Mouse (Mus musculus) testis, postnatal 14 days (tissue): Measurements from ENCODE around the gene Habp2.
A peak's percentile ranks its signal among the peaks of the same experiment; 100 is the strongest.

ENCODE experiments used
- DNase-seq: peaks from one replicate; pipeline ENCODE4 v3.0.0; 2021; ENCODE audit warnings: low spot score

Habp2 gene

DNA sequence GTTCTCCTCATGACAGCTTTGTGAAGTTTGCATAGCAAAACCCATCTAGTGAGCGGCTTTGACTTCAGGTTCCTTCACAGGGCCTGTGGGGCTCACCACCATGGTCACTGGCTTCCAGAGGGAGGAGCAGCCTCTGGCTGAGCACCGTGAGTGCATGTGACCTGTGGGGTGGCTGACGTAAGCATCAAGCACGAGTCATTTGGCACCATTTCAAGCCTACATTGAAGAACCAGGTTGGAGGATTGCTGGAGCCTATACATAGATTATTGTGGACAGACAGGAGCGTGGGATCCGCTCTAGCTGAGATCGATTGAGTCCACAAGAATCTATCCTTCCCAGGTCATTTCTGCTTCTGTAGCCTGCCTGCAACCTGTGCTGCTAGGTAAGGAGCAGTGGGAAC lies at the start of gene Habp2:
Gene Habp2 (plus strand): TSS at position 272 of the 400 bp plus-strand sequence.
- DNase-seq: no peak

DNA sequence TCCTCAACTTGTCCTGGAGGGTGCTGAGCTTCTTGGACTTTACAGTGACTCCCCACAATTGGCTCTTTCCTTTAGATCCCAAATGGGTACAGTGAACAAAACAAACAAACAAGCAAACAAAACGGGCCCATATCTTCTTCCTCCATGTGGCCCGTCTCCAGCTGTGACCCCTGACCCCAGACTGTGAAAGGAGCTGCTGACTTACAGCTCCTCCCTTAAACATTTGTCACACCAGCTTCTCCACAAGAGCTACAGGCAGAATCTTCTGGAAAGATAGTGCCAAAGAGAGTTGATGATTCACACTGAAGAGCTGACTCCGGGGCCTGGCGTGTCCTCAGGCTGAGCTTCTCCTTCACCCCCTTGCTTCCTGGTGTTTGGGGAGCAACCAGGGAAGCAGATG lies 48.4 kb upstream of the Habp2 start:
- DNase-seq: no peak

DNA sequence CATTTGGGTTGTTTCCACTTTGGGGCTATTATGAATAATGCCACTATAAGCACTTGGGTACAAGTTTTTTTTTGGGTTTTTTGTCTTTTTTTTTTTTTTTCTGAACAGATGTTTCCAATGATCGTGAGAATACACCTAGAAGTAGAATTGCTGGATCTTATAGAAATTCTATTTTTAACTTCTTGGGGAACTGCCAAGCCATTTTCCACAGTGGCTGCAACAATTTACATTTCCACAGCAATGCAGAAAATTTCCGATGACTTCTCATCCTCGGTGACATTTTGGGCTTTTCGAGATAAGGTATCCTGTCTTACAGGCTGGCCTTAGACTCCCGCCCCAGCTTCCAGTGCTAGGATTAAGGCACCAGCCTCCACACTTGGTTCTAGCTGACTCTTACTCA lies 41.7 kb upstream of the Habp2 start:
- no peak for DNase-seq

DNA sequence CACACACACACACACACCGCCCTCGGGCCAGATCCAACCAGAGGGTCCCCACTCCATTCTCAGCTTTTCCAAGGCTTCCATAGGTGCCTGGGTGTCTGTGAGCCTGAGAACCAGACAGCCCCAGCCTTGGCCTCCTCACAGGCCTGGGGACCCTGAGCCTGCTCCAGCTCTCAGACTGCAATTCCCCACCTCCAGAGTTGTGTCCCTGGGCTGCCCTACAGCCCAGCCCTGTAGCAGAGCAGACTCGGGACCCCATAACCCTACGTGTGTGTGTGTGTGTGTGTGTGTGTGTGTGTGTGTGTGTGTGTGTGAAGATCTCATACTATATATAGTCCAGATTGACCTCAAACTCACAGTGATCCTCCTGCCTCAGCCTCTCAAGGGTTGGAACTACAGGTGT lies 34.1 kb upstream of the Habp2 start:
- DNase-seq: no peak

DNA sequence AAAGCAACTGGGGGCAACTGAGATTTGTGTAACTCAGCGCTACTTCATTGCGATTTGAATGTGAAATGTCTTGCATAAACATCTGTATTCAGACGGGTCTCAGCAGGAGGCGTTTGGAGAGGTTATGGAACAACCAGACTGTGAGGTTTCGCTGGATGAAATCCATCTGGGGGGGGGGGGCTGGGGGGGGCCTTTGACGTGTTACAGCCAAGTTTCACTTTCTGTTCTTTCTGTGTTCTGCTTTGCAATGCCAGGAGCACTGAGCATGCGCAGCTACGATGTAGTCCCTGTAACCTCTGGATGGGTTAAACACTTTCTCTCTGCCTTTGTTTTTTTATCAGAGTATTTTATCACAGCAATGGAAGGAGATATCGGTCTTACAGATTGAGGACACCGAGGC lies 33.7 kb upstream of the Habp2 start:
- no peak for DNase-seq

DNA sequence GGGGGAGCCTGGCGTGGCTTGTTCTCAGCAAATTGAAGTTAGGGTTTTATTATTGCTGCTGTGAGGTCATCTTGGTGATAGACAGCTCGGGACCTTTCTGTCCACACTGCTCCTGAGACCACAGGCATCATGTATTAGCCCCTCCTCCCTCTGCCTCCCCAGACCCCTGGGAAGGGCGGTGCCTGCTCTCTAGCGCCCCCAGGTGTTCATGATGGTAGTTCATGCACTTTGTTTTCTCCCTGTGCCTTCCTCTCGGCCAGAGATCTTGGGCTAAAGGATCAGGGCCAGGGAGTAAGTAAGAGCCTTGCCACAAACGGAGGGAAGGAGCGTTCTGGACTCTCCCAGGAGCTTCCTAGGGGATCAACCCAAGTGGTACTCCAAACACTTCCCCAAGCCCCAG lies 32.2 kb upstream of the Habp2 start:
- peak; percentile 23 for DNase-seq

DNA sequence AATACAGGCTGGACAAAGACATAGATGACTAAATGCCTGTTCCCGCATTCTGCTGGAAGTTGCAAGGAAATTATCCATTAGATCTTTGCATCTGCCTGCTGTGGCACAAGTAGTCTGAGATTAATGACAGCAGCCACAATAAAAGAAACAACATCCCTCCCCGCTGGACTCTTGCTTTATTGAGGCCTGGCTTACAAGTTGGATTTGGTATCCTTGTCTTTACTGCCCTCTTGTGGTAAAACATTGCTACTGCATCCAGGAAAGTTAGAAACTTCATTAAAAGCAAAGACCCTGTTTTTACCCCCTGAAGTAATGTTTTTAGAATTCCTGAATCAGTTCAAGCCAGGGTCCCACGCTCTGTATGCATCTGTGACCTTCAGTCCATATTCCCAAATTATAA lies 31.4 kb upstream of the Habp2 start:
- no peak for DNase-seq

DNA sequence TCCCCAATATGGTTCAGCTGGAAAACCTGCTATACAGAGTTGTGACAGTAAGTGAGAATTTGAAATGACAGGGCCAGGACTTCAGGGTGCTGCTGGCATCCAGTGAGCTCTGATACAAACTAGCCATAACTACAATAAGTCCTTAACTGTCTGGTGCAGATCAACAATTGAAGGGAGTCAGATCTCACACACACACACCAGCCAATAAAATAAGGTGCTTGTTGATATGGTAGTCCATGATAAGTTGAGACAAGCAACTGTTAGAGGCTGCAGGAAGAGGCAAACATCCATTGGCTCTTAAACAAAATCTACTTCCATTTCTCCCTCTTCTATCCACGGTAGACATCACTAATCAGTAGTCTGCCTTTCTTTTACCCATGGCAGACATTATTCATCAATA lies 30.7 kb upstream of the Habp2 start:
- no peak for DNase-seq

DNA sequence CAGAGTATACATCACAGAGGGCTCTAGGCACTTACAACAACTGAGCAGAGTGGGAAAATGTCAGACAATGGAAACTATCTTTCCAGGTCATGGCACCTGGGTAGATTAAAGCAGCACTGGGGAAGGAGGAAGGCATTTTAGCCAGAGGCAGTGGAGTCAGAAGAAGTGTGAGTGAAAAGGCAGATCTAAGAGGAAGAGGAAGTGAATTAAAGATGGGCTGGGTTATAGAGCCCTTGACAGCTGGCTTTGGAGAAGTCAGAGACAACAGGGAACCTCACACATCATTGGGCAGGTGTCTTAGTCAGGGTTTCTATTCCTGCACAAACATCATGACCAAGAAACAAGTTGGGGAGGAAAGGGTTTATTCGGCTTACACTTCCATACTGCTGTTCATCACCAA lies 30.2 kb upstream of the Habp2 start:
- DNase-seq: no peak

DNA sequence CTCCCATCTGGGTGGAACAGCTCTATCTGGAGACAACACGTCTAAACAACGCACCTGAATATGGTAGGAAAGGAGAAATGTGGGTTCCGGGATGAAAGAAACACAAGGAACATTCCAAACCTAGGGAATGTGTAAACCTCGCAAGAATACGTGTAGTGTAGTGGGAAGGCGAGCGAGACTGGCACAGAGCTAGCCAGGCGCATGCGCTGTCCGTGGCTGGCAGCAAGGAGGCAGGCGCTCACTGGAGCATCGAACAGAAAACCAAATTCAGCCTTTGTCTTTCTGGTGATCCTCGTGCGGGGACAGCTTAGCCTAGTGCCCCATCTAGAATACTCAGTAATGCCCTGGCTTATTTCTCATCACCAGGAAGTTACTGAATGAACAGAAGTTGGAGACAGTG lies 23.2 kb upstream of the Habp2 start:
- no peak for DNase-seq

DNA sequence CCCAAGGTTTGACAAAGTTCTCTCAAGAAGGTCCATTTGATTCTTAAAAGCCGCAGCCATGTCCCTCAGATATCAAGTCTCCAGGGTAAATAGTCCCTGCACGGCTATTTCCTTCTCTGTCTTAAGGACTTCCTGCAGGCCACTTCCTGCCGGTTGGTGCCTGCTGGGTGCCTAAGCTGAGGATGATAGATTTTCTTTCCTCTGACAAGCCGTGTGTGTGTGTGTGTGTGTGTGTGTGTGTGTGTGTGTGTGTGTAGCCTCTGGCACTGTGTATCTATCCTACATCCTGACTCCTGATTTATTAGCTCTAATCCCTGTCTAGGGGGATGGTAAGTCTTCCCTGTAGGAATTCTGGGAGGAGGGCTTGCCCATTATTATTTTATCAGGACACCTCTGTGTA lies 22.8 kb upstream of the Habp2 start:
- no peak for DNase-seq

DNA sequence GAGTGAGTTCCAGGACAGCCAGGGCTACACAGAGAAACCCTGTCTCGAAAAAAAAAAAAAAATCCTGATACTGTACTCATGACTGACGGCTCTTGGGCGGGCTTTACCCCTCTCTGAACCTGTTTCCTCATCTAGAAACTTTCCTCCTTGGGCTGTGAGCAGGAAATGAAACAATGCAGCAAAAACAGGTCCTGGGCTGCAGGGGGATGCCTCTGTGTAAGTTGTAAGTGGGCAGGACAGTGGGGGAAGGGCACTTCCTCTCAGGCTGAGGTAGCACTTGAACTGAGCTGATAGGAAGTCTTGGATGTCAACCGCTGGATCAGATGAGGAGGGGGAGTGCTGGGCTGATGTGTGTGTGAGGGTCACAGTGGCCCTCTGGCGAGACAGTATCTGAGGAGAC lies 21.8 kb upstream of the Habp2 start:
- no peak for DNase-seq

DNA sequence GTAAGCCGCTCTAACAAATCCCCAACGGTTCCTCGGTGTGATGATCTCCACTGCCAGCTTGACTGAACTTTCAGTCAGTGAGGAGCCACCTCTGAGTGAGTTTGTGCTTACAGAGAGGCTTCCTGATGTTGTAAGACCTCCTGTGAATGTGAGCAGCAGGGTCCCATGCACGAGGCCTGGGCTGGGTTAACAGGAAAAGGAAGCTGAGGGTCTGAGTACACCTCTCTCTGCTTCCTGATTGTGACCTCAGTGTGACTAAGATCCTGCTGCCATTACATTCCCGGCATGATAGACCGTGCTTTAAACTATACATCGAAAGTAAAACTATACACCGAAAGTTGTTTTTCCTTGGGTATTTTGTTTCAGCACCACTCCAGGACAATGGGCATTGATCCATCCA lies 14.9 kb upstream of the Habp2 start:
- DNase-seq: no peak

DNA sequence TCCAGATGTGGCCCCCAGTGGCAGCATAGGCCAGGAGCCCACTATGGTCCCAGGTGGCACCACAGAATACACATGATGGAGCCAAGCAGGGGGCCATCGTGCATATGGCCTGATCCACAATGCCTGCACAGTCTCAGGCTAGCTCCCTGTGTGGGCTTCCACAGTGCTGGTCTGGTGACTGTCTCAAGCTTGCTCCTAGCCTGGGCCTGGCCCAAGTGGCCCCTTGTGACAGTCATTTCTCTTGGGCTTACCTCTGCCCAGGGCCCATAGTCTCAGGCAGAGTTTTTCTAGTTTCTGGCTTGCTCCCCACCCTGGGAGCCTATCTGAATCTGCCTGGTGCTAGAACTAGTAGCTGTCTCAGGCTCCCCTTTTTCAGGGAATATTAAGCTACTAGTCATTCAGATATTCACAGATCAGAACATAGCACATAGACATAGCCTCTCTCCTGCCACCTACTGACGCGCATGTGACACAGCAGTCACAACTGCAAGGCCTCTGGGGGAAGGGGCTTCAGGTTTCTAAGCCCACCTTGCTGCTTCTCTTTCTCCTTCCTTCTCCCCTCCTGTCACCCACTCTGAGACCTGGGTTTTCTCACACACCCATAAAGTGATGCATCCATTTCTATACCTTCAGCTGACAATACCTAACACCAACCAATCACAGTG lies 9.7 kb upstream of the Habp2 start:
- no peak for DNase-seq

DNA sequence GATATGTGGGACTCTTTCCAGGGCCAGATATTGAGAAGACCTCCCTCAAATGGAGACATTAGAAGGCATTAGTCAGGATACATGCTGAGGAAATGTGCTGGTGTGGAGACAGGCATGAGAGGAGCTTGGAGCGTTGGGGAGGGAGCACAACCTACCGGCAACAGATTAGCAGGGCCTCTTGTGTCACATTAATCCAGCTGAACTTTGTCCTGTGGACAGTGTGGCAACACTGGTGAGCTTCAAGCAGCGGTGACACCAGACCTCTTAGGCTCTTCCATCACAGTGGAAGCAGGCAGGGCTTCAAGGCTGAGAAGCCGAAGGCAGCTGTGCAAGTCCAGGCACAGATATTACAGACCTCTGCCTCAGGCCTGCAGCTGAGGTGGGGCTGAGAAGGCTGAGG lies 9.0 kb upstream of the Habp2 start:
- no peak for DNase-seq

DNA sequence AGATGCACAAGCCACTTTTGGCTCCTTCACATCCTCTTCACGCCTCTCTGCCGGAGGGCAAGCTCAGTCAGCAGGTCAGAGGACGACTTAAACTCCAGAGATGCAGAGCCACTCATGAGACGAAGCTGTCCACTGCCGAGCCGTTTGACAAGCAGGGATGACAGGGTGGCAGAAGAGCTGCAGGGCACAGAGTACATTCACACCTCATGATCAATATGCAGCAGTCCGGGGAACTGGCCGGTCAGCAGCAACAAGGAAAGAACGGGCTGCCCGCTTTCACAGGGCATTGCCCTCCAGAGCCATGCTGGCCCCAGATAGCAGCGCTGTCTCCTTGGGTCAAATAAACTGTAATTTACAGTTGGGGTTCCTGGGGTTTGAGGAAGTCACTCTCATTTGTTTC lies 8.6 kb upstream of the Habp2 start:
- no peak for DNase-seq

DNA sequence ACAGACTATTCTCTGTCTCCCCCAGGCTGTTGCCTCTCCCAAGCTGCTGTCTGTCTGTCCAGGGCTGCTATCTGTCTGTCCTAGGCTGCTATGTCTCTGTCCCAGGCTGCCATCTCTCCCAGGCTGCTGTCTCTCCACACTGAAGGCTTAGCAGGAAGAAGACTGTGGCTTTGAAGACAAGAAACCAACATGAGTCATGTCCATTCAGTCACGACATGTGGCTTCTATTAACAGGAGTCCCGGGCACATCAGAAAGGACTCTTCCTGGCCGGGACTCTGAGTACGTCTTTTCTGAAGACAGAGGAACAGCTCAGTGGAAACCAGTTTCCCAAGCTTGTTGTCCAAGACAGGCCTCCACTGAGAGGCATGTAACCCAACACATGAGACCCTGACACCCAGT lies 1.7 kb upstream of the Habp2 start:
- no peak for DNase-seq

DNA sequence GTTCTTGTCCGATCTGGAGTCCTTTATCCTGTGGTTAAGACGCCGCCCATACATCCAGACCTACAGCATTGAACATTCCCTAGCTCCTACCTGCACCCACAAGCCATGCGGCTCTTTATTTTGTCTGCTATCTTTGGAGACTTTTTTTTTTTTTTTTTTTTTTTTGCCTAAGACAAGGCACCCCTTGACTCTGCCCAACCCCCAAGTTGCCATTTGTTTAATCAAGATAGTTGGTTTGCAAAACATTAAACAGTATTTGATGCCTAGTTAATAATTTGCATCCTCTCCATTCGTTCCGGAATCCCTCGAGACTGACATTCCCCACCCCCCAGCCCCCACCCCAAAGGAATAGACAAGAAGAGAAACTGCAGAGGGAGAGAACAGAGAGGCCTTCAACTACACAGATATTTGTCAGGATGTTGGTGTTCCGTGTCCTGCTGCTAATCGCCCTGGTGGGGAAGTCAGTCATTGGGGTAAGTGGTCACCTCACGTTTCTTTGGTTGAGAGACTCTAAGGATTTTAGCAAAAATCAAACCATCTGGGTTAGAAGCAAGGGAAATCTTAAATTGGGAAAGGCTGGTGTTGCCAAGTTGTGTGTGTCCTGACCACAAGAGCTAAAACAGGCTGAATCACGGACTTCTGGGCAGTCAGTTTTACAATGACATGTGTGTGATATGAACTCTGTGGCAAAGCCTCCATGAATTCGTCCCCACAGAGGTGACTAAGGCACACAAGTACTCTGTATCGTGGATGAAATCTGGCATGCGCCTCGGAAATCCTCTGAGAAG lies 837 bp downstream of the Habp2 start:
- DNase-seq: no peak

DNA sequence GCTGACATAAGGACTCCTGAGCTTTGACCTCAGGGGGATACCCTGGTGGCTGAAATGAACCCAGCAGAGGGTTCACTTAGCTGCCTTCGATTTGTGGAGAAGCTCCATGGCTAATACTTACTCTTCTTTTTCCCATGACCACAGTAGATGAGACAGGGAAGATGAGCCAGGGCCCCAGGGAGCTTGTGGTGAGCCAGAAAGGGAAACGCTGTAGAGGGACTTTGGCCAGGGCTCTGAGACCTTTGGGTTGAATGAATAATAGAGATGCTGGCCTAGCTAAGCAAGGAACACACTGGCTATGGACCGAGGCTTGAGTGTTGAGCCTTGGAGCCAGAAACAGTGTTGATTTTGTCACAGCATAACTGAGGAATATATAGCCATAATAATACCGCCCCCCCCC lies 1.5 kb downstream of the Habp2 start:
- no peak for DNase-seq

DNA sequence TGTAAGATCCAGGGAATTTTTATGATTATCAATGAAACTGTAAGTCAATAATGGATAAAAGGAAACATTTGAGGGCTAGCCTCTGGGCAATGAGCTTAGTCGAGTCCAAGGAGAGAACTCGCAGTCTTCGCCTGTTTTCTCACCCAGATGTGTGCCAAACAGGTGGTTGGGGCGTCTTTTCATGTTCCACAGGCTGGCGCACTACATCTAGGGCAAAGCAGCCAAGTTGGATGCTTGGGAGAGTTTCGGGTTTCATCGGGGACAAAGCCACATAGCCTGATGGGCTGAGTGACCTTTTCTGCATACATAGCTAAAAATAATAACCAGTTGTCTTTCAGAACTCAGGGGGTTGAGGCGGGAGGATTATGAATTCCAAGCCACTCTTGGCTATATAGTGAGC lies 2.7 kb downstream of the Habp2 start:
- no peak for DNase-seq

DNA sequence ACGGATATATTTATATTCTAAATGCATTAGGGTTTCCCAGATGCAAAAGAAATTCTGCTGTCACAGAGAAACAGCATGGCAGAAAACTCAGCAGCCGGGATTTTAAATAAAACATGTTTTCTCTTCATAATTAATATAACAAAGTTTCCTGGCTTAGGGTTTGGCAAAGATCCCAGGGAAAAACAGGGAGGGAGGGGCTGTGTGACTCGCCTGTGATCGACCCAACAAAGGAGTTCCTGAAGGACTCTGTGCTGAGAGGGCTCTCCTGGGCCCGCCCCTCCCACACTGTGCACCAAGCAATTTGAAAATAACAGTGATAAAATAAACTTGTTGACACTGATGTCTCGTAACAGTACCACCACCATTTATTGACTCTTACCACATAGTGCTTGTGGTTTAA lies 5.0 kb downstream of the Habp2 start:
- no peak for DNase-seq

DNA sequence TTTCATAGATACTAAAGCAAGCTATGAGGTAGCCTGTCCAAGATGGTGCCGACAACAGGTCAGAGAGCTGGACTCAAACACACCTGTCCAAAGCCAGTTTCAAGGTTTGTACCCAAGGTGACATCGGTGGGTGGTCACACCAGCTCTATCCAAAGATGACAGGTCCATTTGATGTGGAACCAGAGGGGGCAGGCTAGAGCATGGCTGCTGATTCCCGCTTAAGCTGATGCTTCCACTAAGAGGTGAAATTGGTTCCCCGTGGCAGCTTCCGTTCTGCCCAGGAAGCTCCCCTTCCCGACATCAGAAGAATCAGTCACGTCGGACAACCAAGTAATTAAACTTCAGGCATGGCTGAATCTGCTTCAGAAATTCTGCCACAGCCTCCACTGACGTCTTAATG lies 5.4 kb downstream of the Habp2 start:
- DNase-seq: no peak

DNA sequence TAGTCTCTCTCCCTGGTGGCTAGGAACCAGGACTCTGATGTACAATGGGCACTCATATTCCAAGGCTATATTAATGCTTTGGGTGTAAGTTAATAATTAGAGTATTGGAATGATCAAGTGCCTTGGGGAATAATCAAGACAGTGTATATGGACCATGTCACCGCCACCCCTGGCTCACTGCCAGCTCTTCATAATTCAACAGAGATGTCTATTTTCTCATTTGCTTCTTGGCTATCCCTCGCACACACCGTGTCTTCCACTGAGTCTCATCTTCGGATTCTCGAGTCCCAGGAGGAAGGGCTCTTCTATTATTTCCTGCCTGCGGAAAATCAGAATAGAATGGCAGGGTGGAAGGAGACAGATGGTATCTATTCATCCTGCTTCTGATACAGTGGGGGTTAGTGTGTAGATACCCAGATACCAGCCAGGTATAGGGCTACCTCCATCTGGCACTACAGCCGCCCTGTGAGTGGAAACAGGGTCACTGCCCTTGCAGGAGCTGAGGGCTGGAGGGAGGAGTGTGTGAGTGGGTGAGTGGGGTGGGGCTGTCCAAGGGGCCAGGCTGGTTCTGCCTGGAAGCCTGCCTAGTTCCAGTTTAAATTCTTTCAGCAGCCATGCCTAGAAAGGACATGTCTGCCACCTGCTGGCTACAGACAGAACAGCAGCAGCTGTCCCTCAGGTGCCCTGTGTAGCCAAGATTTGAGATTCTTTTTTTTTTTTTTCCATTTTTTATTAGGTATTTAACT lies 7.9 kb downstream of the Habp2 start:
- peak; percentile 33 for DNase-seq
